Mouse (Mus musculus): Measurements from ENCODE around the gene Vars. TPM values are rescaled to one million over a fixed set of nuclear protein-coding genes. Genes with fewer than 3 reads are reported as not detected.

Gene Vars
- total RNA-seq, 1 experiment from 2014 or later = 210 TPM

- no peak for ATAC-seq (replicated peaks; ENCODE audit: low read depth, poor library complexity, severe bottlenecking)
Observed at GRCm38 (mm10) chr17:35044904-35045806, 44.4 kb downstream of the Vars start.

GRCm38 (mm10) chr17:35045807-35046680, 45.3 kb downstream of the Vars start:
- no peak for ATAC-seq (replicated peaks; ENCODE audit: low read depth, poor library complexity, severe bottlenecking)

- ATAC-seq (replicated peaks; ENCODE audit: low read depth, poor library complexity, severe bottlenecking) = peak; percentile 71
Observed at GRCm38 (mm10) chr17:35046681-35047455, 46.1 kb downstream of the Vars start, which contains the start of gene Msh5. Msh5 (minus strand) TSS chr17:35046745.

GRCm38 (mm10) chr17:35047688-35048087, 46.9 kb downstream of the Vars start:
- ATAC-seq (replicated peaks; ENCODE audit: low read depth, poor library complexity, severe bottlenecking) = no peak

GRCm38 (mm10) chr17:35048149-35048931, 47.6 kb downstream of the Vars start:
- ATAC-seq (replicated peaks; ENCODE audit: low read depth, poor library complexity, severe bottlenecking) = peak; percentile 10

- ATAC-seq (replicated peaks; ENCODE audit: low read depth, poor library complexity, severe bottlenecking) = no peak
Observed at GRCm38 (mm10) chr17:35048932-35049440, 48.2 kb downstream of the Vars start.

GRCm38 (mm10) chr17:35049561-35050016, 48.8 kb downstream of the Vars start, which contains the start of gene Clic1:
Clic1 (plus strand) TSS chr17:35049966.
- ATAC-seq (replicated peaks; ENCODE audit: low read depth, poor library complexity, severe bottlenecking) = peak; percentile 14; the same call in 1 of the 2 replicates

GRCm38 (mm10) chr17:35050126-35050750, 49.5 kb downstream of the Vars start:
- peak; percentile 12; the same call in 1 of the 2 replicates for ATAC-seq (replicated peaks; ENCODE audit: low read depth, poor library complexity, severe bottlenecking)

GRCm38 (mm10) chr17:35051156-35052086, 50.6 kb downstream of the Vars start:
- ATAC-seq (replicated peaks; ENCODE audit: low read depth, poor library complexity, severe bottlenecking) = peak; percentile 63

- no peak for ATAC-seq (replicated peaks; ENCODE audit: low read depth, poor library complexity, severe bottlenecking)
Observed at GRCm38 (mm10) chr17:35052271-35052798, 51.5 kb downstream of the Vars start.

GRCm38 (mm10) chr17:35055691-35056495, 55.1 kb downstream of the Vars start:
- ATAC-seq (replicated peaks; ENCODE audit: low read depth, poor library complexity, severe bottlenecking) = no peak

GRCm38 (mm10) chr17:35057090-35057489, 56.3 kb downstream of the Vars start:
- ATAC-seq (replicated peaks; ENCODE audit: low read depth, poor library complexity, severe bottlenecking) = no peak

GRCm38 (mm10) chr17:35058316-35058715, 57.5 kb downstream of the Vars start:
- ATAC-seq (replicated peaks; ENCODE audit: low read depth, poor library complexity, severe bottlenecking) = no peak

- ATAC-seq (replicated peaks; ENCODE audit: low read depth, poor library complexity, severe bottlenecking) = peak; percentile 83
Observed at GRCm38 (mm10) chr17:35058911-35059892, 58.4 kb downstream of the Vars start, which contains the start of gene Ddah2. Ddah2 (plus strand) TSS chr17:35059035.

- no peak for ATAC-seq (replicated peaks; ENCODE audit: low read depth, poor library complexity, severe bottlenecking)
Observed at GRCm38 (mm10) chr17:35060071-35060470, 59.3 kb downstream of the Vars start.
